Mouse (Mus musculus): ENCODE measurements at regions not wholly inside any gene's neighbourhood (a gene's known extent, or its start where the extent isn't known, plus 50 kb on each side); places are given as distances from the start of the nearest gene placed in this dataset.
A peak's percentile ranks its signal among the peaks of the same experiment; 100 is the strongest.

DNA sequence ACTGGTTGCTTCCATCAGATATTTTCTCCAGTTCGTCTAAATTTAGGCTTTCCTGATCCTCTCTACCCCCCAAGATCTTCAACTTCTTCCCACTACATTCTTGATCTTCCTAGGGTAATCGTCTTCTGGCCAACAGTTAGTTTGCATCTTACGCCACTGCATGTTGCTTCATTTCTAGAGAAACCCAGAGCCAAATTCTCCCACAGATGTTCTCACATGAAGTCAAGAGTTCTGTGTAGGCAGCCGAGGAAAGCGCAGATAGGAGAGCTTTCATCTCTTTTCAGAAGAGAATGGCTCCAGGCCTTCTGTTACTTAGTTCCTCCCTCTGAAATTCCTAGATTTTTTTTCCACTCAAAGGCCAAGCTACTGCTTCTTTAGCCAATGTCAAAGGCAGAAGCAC is 179.9 kb downstream of the Fgf10 start:
- DNase-seq (ENCODE audit: low spot score in 2 of 2) = peak in 1 of 2 experiments; percentile 20

DNA sequence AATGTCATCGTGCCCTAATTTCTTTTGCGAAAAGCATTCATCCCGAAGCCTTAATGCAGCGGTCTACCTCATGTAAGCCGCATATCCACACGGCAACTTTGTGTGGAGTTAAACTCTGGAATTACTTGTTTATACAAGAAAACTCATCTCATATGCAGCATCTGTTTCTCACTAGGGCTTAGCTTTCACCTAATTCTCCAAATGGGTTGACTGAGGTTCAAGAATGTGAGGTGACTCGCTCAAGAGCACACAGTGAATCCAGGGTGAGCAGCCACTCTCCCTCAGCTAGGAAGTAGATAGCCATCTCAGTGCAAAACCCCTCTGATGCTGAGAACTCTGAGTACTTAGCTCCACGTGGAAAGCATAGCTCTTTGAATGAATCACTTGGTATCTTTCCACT is 181.1 kb downstream of the Fgf10 start:
- no peak for DNase-seq (ENCODE audit: low spot score in 2 of 2)

DNA sequence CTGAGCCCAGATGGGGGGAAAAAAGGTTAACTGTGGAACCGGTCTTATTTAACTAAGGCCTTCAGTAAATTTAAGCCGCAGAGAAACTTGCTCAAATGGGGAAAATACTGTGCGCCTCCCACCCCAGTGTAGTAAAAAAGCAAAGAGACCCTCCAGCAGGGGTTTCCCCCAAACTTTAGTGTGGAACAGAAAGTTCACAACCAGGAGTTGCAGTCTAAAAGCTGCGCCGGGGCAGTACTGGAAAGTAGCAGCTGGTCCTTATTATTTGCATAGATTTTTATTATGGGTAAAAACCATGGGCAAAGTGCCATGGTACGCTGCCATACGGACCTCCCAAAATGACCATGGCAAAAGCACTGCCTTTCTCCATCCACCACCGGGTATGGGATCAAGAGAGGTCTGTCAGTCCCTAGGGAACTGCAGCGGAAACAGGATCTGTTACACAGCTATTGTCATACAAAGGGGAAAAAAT is 216.8 kb downstream of the Fgf10 start:
- no peak for DNase-seq (ENCODE audit: low spot score in 2 of 2)

DNA sequence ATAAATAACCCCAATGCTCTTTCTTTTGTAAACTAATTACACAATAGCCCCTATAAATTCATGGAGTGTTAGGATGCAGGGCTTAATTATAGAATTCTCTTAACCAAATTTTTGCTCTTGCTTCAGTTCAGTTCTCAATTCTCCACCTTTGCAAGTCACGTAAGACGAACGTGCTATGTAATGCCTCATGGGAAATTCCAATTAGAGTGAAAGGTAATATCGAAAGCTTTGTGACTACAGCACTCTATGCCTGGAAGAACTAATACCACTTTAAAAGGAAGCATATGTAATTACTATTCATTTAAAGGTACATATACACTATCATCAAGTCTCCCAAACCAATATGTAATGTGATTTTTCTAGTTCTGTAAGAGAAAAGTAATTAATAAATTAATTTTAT is 225.5 kb downstream of the Fgf10 start:
- no peak for DNase-seq (ENCODE audit: low spot score in 2 of 2)

DNA sequence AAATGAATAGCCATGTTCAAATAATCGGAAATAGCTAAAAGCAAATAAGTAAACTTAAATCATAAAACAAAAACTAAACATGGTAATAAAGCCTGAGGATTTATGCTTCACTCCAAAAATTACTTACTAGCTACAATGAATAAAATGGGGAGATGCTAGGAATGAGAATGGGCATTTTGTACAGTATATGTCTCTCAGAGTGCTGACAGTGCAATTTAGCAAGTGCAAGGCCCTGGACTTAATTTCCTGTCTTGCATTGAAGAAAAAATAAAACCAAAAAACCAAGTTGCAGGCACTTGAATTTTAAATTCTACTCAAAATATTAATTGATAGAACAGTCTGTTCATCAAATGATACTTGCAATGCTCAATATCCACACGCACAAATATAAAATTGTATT is 232.4 kb downstream of the Fgf10 start:
- DNase-seq (ENCODE audit: low spot score in 2 of 2) = no peak

DNA sequence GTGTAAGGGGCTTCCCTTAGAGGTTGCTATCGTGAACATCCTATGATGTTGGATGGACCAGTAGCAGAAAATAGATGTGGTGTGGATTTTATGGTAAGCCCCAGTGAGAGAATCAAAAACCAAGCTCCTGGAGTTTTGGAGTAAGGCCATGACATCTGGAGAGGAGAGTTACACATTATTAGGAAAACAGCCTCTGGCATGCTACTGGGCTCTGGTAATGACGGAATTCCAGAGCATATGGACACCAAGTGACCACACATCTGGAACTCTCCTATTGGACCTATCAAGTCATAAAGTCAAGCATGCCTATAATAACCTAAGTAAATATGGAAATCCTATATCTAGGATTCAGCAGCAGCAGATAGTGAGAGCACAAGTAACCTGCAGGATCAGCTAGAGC is 240.8 kb downstream of the Fgf10 start:
- no peak for DNase-seq (ENCODE audit: low spot score in 2 of 2)

DNA sequence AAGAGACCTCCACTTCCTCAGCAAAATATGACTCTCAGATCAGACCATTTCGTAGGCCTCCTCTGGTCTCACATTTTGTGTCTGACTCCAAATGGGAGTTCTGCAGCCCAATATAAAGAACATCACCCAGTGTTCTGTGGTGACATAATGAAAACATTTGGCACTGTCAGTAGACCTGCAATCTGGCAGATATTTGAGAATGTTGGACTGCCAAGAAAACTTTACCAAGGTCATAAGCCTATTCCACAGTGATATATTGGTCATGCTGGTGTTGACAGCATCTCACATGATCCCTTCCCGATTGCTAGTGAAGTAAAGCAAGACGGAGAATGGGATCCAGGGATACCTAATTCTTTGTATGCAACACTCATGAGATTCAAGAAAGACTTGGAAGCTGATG is 271.2 kb downstream of the Fgf10 start:
- peak in 1 of 2 experiments; percentile 22 for DNase-seq (ENCODE audit: low spot score in 2 of 2)

DNA sequence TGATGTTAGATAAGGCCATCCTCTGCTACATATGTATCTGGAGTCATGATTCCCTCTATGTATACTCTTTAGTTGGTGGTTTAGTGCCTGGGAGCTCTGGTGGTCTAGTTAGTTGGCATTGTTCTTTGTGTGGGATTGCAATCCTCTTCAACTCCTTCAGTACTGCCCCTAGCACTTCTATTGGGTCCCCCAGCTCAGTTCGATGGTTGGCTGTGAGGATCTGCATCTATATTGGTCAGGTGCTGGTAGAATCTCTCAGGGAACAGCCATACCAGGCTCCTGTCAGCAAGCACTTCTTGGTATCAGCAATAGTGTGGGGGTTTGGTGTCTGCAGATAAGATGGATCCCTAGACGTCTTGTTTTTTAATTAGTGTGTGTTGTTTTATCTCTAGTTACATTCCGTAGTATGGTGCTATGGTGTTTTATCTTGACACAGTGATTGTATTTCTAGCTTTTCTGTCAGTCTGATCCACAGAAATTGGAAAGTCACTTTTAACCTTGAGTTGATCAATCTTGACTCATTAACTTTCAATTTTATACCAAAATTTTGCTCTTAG is 296.6 kb downstream of the Fgf10 start:
- DNase-seq (ENCODE audit: low spot score in 2 of 2) = no peak

DNA sequence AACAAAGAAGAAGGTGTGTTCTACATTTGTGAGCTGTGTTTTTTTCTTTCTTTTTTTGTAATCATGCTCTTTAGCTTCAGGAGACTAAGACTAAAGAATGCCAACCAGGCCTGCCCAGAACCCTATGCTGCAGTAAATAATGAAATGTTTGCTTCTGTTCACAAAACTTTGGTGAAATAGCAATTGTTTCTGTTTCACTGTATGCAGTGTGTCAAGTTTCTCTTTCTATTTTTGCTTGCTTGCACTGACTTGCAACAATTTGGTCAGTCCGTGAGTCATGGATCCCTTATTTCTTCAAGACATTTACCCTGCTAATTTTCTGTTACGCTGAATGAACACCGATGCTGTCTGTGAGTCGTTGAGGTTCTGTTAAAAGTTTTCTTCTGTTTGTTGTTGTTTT is 298.1 kb downstream of the Fgf10 start:
- no peak for DNase-seq (ENCODE audit: low spot score in 2 of 2)

DNA sequence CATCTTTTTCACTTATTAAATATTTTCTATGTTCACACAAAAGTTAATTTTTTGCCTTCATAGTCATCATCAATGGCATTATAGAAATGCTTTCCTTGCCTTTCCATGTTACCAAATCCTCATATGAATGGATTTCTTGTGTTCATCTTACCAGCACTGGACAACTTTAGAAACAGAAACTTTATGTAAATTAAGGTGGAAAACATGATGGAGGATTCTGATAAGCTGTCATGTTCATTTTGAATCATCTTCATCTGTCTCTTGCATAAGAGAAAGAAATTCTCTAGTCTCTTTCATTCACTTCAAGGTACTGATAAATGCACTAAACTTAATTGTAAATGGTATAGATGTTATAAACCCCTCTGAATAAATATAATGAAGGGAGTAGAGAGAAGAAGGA is 305.4 kb downstream of the Fgf10 start:
- no peak for DNase-seq (ENCODE audit: low spot score in 2 of 2)

DNA sequence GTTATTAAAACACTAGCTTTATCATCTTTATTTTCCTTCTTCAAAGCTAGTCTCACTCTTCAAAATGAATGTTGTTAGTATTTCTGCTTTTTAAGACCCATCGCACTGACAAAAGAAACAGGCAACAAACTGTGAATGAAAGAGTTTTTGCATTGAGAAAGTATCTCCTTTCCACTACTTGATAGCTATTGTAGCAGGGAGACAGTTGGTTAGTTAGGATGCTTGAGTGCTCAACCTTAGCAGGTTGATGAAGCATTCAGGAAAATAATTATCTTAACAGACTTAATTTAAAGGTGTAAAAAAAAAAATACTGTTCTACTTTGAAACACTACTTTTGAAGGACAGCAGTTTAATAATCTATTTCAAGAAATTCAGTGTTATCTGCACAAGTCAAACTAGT is 305.9 kb downstream of the Fgf10 start:
- no peak for DNase-seq (ENCODE audit: low spot score in 2 of 2)

DNA sequence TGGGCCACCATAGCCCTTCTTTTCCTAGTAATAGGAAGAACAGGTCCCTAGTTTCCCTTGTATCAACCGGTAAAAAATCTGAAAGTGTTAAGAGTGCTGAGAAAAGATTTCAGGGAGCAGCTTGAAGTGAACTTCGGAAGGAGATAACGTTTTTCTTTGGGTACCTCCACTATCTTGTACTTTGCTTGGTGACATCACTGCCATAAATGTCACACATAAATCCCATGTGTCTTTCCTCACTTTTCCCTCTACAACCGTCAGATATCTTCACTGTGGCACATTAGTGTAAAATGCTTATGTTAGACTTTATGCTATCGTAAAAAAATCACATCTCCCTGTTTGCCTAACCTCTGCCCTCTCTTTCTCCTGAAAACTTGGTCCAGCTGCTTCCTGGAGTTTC is 309.9 kb downstream of the Fgf10 start:
- DNase-seq (ENCODE audit: low spot score in 2 of 2) = no peak

DNA sequence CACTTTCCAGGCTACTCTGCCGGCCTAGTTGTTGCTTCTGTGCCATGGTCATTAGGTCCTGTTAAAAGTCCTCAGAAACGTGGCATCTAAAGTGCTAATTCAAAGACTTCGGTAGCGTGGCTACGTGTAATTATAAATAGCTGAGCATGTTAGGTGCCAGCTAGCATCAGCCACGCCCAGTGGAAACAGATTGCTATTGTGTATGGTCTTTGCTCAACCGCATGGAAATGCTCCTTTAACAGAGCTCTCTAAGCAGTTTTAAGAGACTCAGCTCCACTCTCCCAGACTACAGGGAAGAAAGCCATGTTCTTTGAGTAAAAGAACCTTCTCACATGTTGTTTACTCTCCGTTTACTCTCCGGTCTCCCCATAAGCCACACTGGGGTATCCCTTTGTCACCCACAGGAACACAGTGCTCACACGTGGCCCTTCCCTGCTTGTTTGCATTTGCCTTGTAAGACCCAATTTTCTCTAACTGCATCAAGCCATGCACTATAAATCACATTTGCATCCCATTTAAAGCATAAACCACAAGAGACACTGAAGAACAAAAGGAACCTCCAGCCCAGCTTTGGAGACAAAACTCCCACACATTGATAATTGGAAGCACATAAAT is 311.7 kb downstream of the Fgf10 start:
- DNase-seq (ENCODE audit: low spot score in 2 of 2) = no peak

DNA sequence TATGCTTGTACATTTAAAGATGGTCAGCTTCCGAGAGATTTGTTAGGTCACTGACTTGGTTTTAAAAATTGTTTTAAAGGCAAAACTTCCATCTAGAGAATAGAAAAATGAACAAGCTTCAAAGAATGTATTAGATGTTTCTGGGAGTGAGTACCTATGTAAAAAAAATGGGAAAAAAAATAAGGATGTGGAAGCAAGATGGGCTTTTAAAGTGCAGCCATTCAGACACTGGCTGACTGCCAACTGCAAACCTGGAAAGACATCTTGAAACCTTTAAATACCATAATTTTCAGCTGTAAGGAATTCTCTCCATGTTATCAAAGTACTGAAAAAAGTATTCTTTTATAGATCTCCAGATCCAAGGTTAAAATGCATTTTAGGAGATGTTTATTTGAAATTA is 315.7 kb downstream of the Fgf10 start:
- DNase-seq (ENCODE audit: low spot score in 2 of 2) = no peak

DNA sequence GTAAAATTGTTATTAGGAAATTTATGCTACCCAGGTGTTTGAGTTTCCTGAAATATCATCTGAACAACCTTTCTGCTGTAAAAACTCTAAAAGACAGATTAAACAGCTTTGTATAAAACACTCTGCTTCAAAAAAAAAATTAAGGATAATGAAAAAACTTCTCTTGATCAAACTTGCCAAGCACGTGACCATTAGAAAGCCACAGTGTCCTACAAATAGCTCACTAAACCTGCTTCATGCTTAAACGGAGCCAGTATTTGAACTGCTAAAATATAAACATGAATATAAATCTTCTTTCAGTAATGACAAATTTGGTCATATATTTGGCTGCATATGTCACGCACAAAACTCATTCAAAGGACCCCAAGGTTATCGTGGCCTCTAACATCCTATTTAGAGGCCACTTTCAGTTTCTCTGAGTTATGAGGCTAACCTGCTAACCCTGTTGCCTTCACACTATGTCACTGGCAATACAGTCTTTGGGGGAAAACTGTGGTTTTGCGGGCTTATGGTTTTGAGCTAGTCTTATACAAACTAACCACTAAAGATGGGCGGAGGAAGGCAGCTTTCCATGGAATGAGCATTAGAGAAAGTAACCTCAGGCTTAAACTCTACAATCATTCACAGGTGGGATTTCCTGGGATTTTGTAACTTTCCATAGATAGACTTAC is 355.8 kb downstream of the Fgf10 start:
- no peak for DNase-seq (ENCODE audit: low spot score in 2 of 2)

DNA sequence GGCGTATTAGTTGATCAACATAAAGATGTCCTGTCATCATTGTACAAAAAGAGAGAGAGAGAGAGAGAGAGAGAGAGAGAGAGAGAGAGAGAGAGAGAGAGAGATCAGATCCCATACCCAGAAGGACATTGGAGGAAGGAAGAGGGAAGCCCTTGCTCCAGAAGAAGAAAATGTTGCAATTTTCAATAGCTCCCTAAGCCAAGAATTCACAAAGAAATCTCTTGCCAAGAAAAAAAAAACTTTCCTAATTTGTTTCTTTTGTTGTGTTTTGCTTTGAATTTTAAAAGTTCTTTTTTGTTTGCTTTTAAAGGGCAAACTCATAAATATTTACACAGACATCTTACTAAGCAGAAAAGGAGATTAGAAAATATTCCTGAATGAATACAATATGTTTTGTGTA is 370.0 kb downstream of the Fgf10 start:
- DNase-seq (ENCODE audit: low spot score in 2 of 2) = no peak

DNA sequence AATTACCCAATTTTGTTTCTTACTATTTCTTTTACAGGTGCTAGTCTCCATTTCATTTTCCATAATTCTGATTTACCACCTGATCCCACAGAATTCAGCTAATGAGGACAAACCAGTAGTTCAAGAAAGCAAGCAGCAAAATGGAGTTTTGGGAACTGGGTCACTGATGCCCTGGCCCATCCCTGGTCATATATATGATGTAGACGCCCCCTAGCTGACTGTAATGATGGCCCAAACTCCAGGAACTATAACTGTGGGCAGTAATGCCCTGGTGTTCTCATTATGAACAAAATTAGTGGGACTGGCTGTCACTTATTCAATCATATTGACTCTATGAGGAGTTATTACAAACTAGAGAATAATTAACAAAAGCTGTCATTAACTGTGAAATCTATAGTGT is 375.5 kb downstream of the Fgf10 start:
- DNase-seq (ENCODE audit: low spot score in 2 of 2) = no peak

DNA sequence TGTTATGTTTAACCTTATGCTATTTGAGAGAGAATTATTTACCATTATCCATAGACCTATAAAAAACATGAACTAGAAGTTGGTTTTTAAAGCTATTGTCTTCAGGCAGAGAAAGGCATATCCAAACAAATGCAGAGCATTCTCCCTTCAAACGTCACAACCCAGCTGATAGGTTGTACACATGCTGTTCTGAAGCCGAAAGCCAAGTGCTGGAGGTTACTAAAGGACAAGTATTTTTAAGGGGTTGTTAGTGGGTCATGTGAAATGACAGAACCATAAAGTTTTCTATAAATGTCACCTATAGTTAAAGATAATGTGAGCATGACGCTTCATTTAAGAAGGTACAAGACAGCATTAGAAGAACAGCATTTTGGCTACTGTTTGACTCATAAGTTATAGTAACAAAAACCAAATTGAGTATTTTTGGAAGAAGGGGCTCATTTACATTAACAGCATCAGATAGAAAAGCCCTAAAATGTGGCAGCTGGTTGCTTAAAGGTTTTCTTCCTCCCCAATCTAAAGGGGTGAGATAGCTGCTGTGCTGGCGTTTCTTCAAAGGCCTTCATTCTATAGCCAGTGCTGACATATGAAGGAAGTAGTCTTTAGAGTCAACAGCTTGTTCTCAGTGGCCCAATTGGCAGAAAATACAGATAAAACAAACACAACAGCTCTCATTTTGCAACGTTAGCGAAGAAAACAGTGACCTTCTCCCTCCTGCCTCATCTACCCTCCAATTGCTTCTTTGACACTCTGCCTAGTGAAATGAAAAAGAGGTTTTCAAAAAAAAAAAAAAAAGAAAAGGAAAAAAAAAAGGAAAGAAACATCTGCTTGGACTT is 359.4 kb upstream of the Paip1 start:
- no peak for DNase-seq (ENCODE audit: low spot score in 2 of 2)

DNA sequence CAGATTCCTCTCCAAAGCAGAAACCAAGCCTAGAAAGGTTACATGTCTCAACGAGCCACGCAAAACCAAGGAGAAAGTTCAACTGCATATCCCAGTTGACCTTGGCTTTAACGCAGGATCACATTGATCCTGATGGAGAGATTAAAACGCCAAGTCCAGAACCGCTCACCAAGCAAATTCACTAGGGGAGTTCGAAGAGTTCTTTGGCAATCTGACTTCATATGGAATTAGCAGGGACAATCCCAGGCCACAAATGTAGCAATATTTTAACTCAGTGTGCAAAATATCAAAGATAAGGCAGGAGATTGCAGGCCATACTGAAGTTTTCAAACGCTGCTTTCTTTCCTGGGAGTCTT is 358.8 kb upstream of the Paip1 start:
- peak in 1 of 2 experiments; percentile 2 for DNase-seq (ENCODE audit: low spot score in 2 of 2)

DNA sequence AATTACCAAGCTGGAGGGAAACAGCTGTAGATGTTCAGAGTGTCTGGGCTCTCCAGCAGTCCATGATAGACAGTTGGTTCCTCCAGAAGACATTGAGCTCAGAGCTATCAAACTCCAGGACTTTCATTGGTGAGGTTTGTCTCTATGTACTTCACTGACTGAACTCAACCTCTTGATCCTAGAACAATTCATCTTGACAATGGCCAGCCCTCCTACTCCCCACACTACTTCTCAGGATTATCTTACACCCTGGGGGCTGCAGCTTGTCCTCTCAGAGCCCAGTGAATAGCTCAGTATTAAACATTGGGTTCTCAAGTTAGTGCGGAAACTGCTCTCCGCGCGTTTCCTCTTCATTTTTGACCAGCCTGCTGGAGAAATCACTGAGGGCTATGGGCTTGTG is 349.2 kb upstream of the Paip1 start:
- no peak for DNase-seq (ENCODE audit: low spot score in 2 of 2)

DNA sequence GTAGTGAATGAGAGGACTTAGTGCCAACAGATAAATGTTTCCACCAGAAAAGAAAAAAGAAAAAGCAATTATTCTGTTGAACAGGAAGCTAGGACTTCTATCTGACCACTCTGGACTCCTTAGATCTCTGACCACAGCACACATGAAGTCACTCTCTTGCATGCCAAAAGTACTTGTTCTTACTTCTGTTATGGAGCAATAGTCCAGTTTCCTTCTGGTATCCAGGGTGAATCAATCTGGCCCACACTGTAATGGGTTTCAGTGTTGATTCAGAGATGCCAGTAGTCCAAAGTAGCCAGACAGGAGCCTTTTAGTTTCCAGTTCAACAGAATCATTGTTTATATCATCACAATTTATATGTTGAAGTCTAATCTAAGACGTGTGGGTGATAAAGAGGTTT is 346.7 kb upstream of the Paip1 start:
- no peak for DNase-seq (ENCODE audit: low spot score in 2 of 2)

DNA sequence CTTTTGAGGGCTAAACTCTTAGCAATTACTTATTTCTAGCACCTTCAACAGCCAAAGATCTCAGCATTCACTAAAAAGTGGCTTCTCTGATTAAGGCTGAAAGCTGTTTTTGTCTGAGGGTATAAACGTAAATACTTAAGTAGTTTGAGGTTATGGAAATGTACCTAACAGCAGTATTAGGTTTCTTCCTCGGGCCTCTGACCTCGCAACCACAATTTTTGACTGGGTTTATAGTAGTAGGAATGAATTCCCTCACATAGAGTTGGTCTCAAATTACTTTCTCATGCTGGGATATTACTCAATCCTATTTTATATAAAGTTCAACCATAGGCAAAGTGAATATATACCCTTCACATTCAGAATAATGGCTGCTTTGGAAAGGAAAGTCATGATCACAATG is 310.5 kb upstream of the Paip1 start:
- DNase-seq (ENCODE audit: low spot score in 2 of 2) = no peak

DNA sequence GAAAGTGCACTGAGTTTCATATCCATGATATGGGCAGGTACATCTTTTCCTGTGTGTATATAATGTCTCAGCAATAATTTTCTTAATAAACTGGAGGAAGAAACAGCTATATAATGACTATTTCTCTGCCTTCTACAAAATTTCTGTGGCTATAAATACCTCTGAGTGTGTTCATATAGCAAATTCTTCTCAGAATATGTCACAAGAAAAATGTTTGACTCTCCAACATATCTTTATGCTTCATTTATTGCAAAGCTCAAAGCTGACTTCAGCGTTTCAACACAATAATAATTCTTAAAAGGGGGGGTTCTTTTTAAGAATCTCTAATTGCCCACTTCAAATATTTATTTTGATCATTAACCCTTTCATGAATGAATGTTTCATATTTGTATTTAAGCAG is 310.0 kb upstream of the Paip1 start:
- no peak for DNase-seq (ENCODE audit: low spot score in 2 of 2)
